Mouse (Mus musculus): ENCODE results near the gene Ipo5. TPM values are rescaled to one million over a fixed set of nuclear protein-coding genes. Genes with fewer than 3 reads are reported as not detected.

The Ipo5 gene
- total and polyA plus RNA-seq, 2 experiments from 2014 or later = 46.5 to 65.4 TPM

GRCm38 (mm10) chr14:120960991-120961390, 50.0 kb downstream of the Ipo5 start:
- no peak for TF ChIP-seq CTCF (IDR thresholded peaks at IDR 0.05)

GRCm38 (mm10) chr14:120967072-120967471, 56.0 kb downstream of the Ipo5 start:
- H3K9me3 ChIP-seq (ENCODE audit: low read length) = no peaks in the 10 kb centered on the region
- TF ChIP-seq CTCF (IDR thresholded peaks at IDR 0.05) = no peak
- H3K27me3 ChIP-seq (ENCODE audit: insufficient read depth, low read length) = no peaks in the 10 kb centered on the region
- H3K36me3 ChIP-seq (ENCODE audit: insufficient read depth, low read length) = no peaks in the 10 kb centered on the region
- no peak overlapping the region for H3K9ac ChIP-seq (replicated peaks; ENCODE audit: low read length, poor library complexity, severe bottlenecking)
- ATAC-seq (ENCODE audit: low FRiP score) (no peak), DNase-seq (ENCODE audit: low spot score) (no peak)
- 92% methylated on average over 6 of the region's 6 CpGs for WGBS
- H3K27ac ChIP-seq (ENCODE audit: low read depth, low read length) = no peak overlapping the region
- H3K4me2 ChIP-seq (ENCODE audit: low read depth, low read length, poor library complexity, severe bottlenecking) = no peak overlapping the region
- no peaks in the 10 kb centered on the region for H3K4me1 ChIP-seq (ENCODE audit: insufficient read depth, low read length)
- H3K4me3 ChIP-seq (ENCODE audit: low read depth, low read length) = no peak overlapping the region

More at GRCm38 (mm10) chr14:120960991-120961390, 50.0 kb downstream of the Ipo5 start:
- peak overlapping the region; percentile 34; the same call in 1 of the 2 replicates for H3K27ac ChIP-seq (ENCODE audit: low read depth, low read length)
- H3K9ac ChIP-seq (replicated peaks; ENCODE audit: low read length, poor library complexity, severe bottlenecking) = no peak overlapping the region
- no peak overlapping the region for H3K4me3 ChIP-seq (ENCODE audit: low read depth, low read length)
- no peak for DNase-seq (ENCODE audit: low spot score)
- H3K36me3 ChIP-seq (ENCODE audit: insufficient read depth, low read length) = no peaks in the 10 kb centered on the region
- no peak overlapping the region for H3K4me2 ChIP-seq (ENCODE audit: low read depth, low read length, poor library complexity, severe bottlenecking)
- no peaks in the 10 kb centered on the region; the same call in 1 of the 2 replicates for H3K4me1 ChIP-seq (ENCODE audit: insufficient read depth, low read length)
- WGBS = 38% methylated on average over 5 of the region's 5 CpGs
- H3K27me3 ChIP-seq (ENCODE audit: insufficient read depth, low read length) = no peaks in the 10 kb centered on the region
- no peaks in the 10 kb centered on the region for H3K9me3 ChIP-seq (ENCODE audit: low read length)
- ATAC-seq (ENCODE audit: low FRiP score) = peak; percentile 56; the same call in 1 of the 2 replicates

GRCm38 (mm10) chr14:120968723-120969122, 57.7 kb downstream of the Ipo5 start:
- Histone ChIP-seq H3K4me3 (ENCODE audit: low read depth, low read length) (no peak overlapping the region), H3K27me3 (ENCODE audit: insufficient read depth, low read length) (no peaks in the 10 kb centered on the region), H3K4me1 (ENCODE audit: insufficient read depth, low read length) (no peaks in the 10 kb centered on the region), H3K9ac (replicated peaks; ENCODE audit: low read length, poor library complexity, severe bottlenecking) (no peak overlapping the region), H3K27ac (ENCODE audit: low read depth, low read length) (no peak overlapping the region), H3K36me3 (ENCODE audit: insufficient read depth, low read length) (no peaks in the 10 kb centered on the region), H3K4me2 (ENCODE audit: low read depth, low read length, poor library complexity, severe bottlenecking) (no peak overlapping the region), H3K9me3 (ENCODE audit: low read length) (no peaks in the 10 kb centered on the region)
- no peak for ATAC-seq (ENCODE audit: low FRiP score)
- no peak for TF ChIP-seq CTCF (IDR thresholded peaks at IDR 0.05)
- 93% methylated on average over 4 of the region's 4 CpGs for WGBS
- no peak for DNase-seq (ENCODE audit: low spot score)

- no peak for TF ChIP-seq CTCF (IDR thresholded peaks at IDR 0.05)
These were observed 58.6 kb downstream of the Ipo5 start for GRCm38 (mm10) chr14:120969673-120970072.

GRCm38 (mm10) chr14:120970637-120971036, 59.6 kb downstream of the Ipo5 start:
- 83% methylated on average over 8 of the region's 8 CpGs for WGBS
- DNase-seq (ENCODE audit: low spot score) (peak; percentile 18), ATAC-seq (ENCODE audit: low FRiP score) (no peak)
- H3K36me3 ChIP-seq (ENCODE audit: insufficient read depth, low read length) = no peaks in the 10 kb centered on the region
- TF ChIP-seq CTCF (IDR thresholded peaks at IDR 0.05) = peak; percentile 58
- no peak overlapping the region for H3K4me3 ChIP-seq (ENCODE audit: low read depth, low read length)
- no peak overlapping the region for H3K27ac ChIP-seq (ENCODE audit: low read depth, low read length)
- no peaks in the 10 kb centered on the region for H3K9me3 ChIP-seq (ENCODE audit: low read length)
- H3K4me2 ChIP-seq (ENCODE audit: low read depth, low read length, poor library complexity, severe bottlenecking) = no peak overlapping the region
- H3K27me3 ChIP-seq (ENCODE audit: insufficient read depth, low read length) = no peaks in the 10 kb centered on the region
- no peaks in the 10 kb centered on the region for H3K4me1 ChIP-seq (ENCODE audit: insufficient read depth, low read length)
- H3K9ac ChIP-seq (replicated peaks; ENCODE audit: low read length, poor library complexity, severe bottlenecking) = no peak overlapping the region

More at GRCm38 (mm10) chr14:120969673-120970072, 58.6 kb downstream of the Ipo5 start:
- no peaks in the 10 kb centered on the region for H3K36me3 ChIP-seq (ENCODE audit: insufficient read depth, low read length)
- H3K27me3 ChIP-seq (ENCODE audit: insufficient read depth, low read length) = no peaks in the 10 kb centered on the region
- no peak overlapping the region for H3K9ac ChIP-seq (replicated peaks; ENCODE audit: low read length, poor library complexity, severe bottlenecking)
- WGBS = 85% methylated on average over 3 of the region's 3 CpGs
- no peak overlapping the region for H3K27ac ChIP-seq (ENCODE audit: low read depth, low read length)
- no peaks in the 10 kb centered on the region for H3K9me3 ChIP-seq (ENCODE audit: low read length)
- DNase-seq (ENCODE audit: low spot score) (no peak), ATAC-seq (ENCODE audit: low FRiP score) (no peak)
- H3K4me3 ChIP-seq (ENCODE audit: low read depth, low read length) = no peak overlapping the region
- H3K4me2 ChIP-seq (ENCODE audit: low read depth, low read length, poor library complexity, severe bottlenecking) = no peak overlapping the region
- no peaks in the 10 kb centered on the region for H3K4me1 ChIP-seq (ENCODE audit: insufficient read depth, low read length)

- Histone ChIP-seq H3K27ac (ENCODE audit: low read depth, low read length) (no peak overlapping the region), H3K9ac (replicated peaks; ENCODE audit: low read length, poor library complexity, severe bottlenecking) (no peak overlapping the region), H3K4me1 (ENCODE audit: insufficient read depth, low read length) (no peaks in the 10 kb centered on the region), H3K36me3 (ENCODE audit: insufficient read depth, low read length) (no peaks in the 10 kb centered on the region), H3K4me2 (ENCODE audit: low read depth, low read length, poor library complexity, severe bottlenecking) (no peak overlapping the region), H3K4me3 (ENCODE audit: low read depth, low read length) (no peak overlapping the region), H3K27me3 (ENCODE audit: insufficient read depth, low read length) (no peaks in the 10 kb centered on the region), H3K9me3 (ENCODE audit: low read length) (no peaks in the 10 kb centered on the region)
- DNase-seq (ENCODE audit: low spot score) (no peak), ATAC-seq (ENCODE audit: low FRiP score) (no peak)
- peak; percentile 49 for TF ChIP-seq CTCF (IDR thresholded peaks at IDR 0.05)
- 77% methylated on average over 6 of the region's 6 CpGs for WGBS
These were observed 60.3 kb downstream of the Ipo5 start for GRCm38 (mm10) chr14:120971313-120971712.
